Mouse (Mus musculus) midbrain, postnatal 0 days (tissue): ENCODE results near the gene 9930111J21Rik2. TPM values are rescaled to one million over a fixed set of nuclear protein-coding genes. Genes with fewer than 3 reads are reported as not detected.

Experiments
- ATAC-seq: fragments of 200-750 bp; cut with Nextera tagmentation; 2 replicates; pipeline ENCODE4 v1.8.0; 2017; ENCODE audit warnings: moderate number of reproducible peaks, mild to moderate bottlenecking, moderate TSS enrichment, moderate library complexity; ENCODE audit not compliant: low FRiP score
- DNase-seq: peaks from one replicate; pipeline ENCODE4 v3.0.0-alpha.2; 2015; ENCODE audit warnings: low spot score
- H3K27ac ChIP-seq: fragments of 300-500 bp; sonication (generic); 2 replicates; pipeline ENCODE4 v1.5.1; 2014; ENCODE audit warnings: low read depth, mild to moderate bottlenecking, low read length, mixed read lengths
- H3K27me3 ChIP-seq: fragments of 300-500 bp; sonication (generic); 2 replicates; pipeline ENCODE4 v1.6.1; 2014; ENCODE audit warnings: low read length, control low read depth, mixed read lengths; ENCODE audit not compliant: insufficient read depth
- H3K36me3 ChIP-seq: fragments of 300-500 bp; sonication (generic); 2 replicates; pipeline ENCODE4 v1.6.1; 2014; ENCODE audit warnings: low read length, control low read depth, mixed read lengths; ENCODE audit not compliant: insufficient read depth
- H3K4me1 ChIP-seq: fragments of 300-500 bp; sonication (generic); 2 replicates; pipeline ENCODE4 v1.6.1; 2014; ENCODE audit warnings: mild to moderate bottlenecking, control low read depth, antibody characterized with exemption, low read length, mixed read lengths; ENCODE audit not compliant: insufficient read depth
- H3K4me2 ChIP-seq: fragments of 300-500 bp; sonication (generic); 2 replicates; pipeline ENCODE4 v1.6.1; 2014; ENCODE audit warnings: low read depth, mild to moderate bottlenecking, low read length, mixed read lengths; ENCODE audit not compliant: poor library complexity, severe bottlenecking
- H3K4me3 ChIP-seq: fragments of 300-500 bp; sonication (generic); 2 replicates; pipeline ENCODE4 v1.5.1; 2014; ENCODE audit warnings: low read depth, mild to moderate bottlenecking, low read length, moderate library complexity
- H3K9ac ChIP-seq: fragments of 300-500 bp; sonication (generic); replicated peaks from 2 replicates; pipeline ENCODE4 v1.6.1; 2014; ENCODE audit warnings: mild to moderate bottlenecking, low read length, moderate library complexity, mixed read lengths; ENCODE audit not compliant: poor library complexity, severe bottlenecking
- H3K9me3 ChIP-seq: fragments of 300-500 bp; sonication (generic); 2 replicates; pipeline ENCODE4 v1.6.1; 2016; ENCODE audit warnings: low read length, control low read depth
- CTCF ChIP-seq: IDR thresholded peaks from 2 replicates; pipeline ENCODE4 v1.5.1; 2016; ENCODE audit warnings: antibody characterized with exemption, mild to moderate bottlenecking
- WGBS: fragments of 180-500 bp; shearing (Covaris S2); extraction: QIAGEN DNeasy Blood & Tissue Kit; methylation state at CpG from one replicate; pipeline ENCODE4 v1.1.7; 2014; 5-methylcytosine and 5-hydroxymethylcytosine counted together
- polyA plus RNA-seq: library from polyadenylated mRNA; unstranded; fragments of >200 nt; fragmentation: Nextera tagmentation; extraction: Ambion mirVana; gene quantifications from 2 replicates; pipeline ENCODE4 v1.2.1, GENCODE M21; 2015
- total RNA-seq: library from RNA; depleted of rRNA; stranded (reverse); fragments of >200 nt; gene quantifications from 2 replicates; pipeline ENCODE4 v1.2.3, GENCODE M21; 2014

The 9930111J21Rik2 gene
- total and polyA plus RNA-seq, 2 experiments from 2014 or later = 0.20 to 0.55 TPM

GRCm38 (mm10) chr11:49092053-49092586 lies 41.1 kb upstream of the 9930111J21Rik2 start:
- H3K4me3 ChIP-seq = no peak overlapping the region
- H3K27me3 ChIP-seq = no peaks in the 10 kb centered on the region
- no peak for TF ChIP-seq CTCF
- WGBS = 92% methylated on average over 1 of the region's 1 CpGs
- H3K27ac ChIP-seq = no peak overlapping the region
- ATAC-seq (no peak), DNase-seq (no peak)
- H3K36me3 ChIP-seq = no peaks in the 10 kb centered on the region
- no peak overlapping the region for H3K9ac ChIP-seq
- no peaks in the 10 kb centered on the region for H3K4me1 ChIP-seq
- no peaks in the 10 kb centered on the region for H3K9me3 ChIP-seq
- H3K4me2 ChIP-seq = no peak overlapping the region

- H3K4me3 ChIP-seq = no peak overlapping the region
- DNase-seq (no peak), ATAC-seq (no peak)
- H3K36me3 ChIP-seq = no peaks in the 10 kb centered on the region
- 85% methylated on average over 4 of the region's 4 CpGs for WGBS
- TF ChIP-seq CTCF = no peak
- H3K4me1 ChIP-seq = no peaks in the 10 kb centered on the region
- H3K9me3 ChIP-seq = no peaks in the 10 kb centered on the region
- no peak overlapping the region for H3K27ac ChIP-seq
- H3K9ac ChIP-seq = no peak overlapping the region
- no peak overlapping the region for H3K4me2 ChIP-seq
- H3K27me3 ChIP-seq = no peaks in the 10 kb centered on the region
These were observed 40.1 kb upstream of the 9930111J21Rik2 start for GRCm38 (mm10) chr11:49091171-49091570.

GRCm38 (mm10) chr11:49090551-49090950 lies 39.5 kb upstream of the 9930111J21Rik2 start:
- DNase-seq = no peak
- H3K4me1 ChIP-seq = no peaks in the 10 kb centered on the region
- 89% methylated on average over 5 of the region's 5 CpGs for WGBS
- no peak overlapping the region for H3K9ac ChIP-seq
- no peak overlapping the region for H3K4me2 ChIP-seq
- no peak for ATAC-seq
- H3K27me3 ChIP-seq = no peaks in the 10 kb centered on the region
- TF ChIP-seq CTCF = no peak
- no peak overlapping the region for H3K4me3 ChIP-seq
- H3K9me3 ChIP-seq = no peaks in the 10 kb centered on the region
- no peak overlapping the region for H3K27ac ChIP-seq
- no peaks in the 10 kb centered on the region for H3K36me3 ChIP-seq

GRCm38 (mm10) chr11:49089735-49090507 lies 38.9 kb upstream of the 9930111J21Rik2 start:
- Histone ChIP-seq H3K9ac (no peak overlapping the region), H3K27ac (no peak overlapping the region), H3K36me3 (no peaks in the 10 kb centered on the region), H3K4me3 (no peak overlapping the region), H3K4me1 (no peaks in the 10 kb centered on the region), H3K27me3 (no peaks in the 10 kb centered on the region), H3K4me2 (no peak overlapping the region), H3K9me3 (no peaks in the 10 kb centered on the region)
- no peak for ATAC-seq
- DNase-seq = no peak
- TF ChIP-seq CTCF = no peak
- 82% methylated on average over 3 of the region's 3 CpGs for WGBS

GRCm38 (mm10) chr11:49088990-49089652 lies 38.1 kb upstream of the 9930111J21Rik2 start:
- WGBS = 91% methylated on average over 5 of the region's 5 CpGs
- no peak for DNase-seq
- Histone ChIP-seq H3K27me3 (no peaks in the 10 kb centered on the region), H3K4me2 (no peak overlapping the region), H3K9me3 (no peaks in the 10 kb centered on the region), H3K9ac (no peak overlapping the region), H3K36me3 (no peaks in the 10 kb centered on the region), H3K27ac (no peak overlapping the region), H3K4me1 (no peaks in the 10 kb centered on the region), H3K4me3 (no peak overlapping the region)
- no peak for ATAC-seq
- no peak for TF ChIP-seq CTCF
